Mouse (Mus musculus) heart, adult 2 months (tissue): ENCODE results near the gene Wars2.

Source experiments
- CTCF ChIP-seq: fragments of 200-600 bp; IDR thresholded peaks from 2 replicates; pipeline ENCODE4 v1.8.1; 2022; ENCODE audit warnings: antibody characterized with exemption, mild to moderate bottlenecking, moderate library complexity
- POLR2A ChIP-seq: fragments of 200-500 bp; IDR thresholded peaks from 2 replicates; pipeline ENCODE4 v1.6.1; 2011; ENCODE audit warnings: mild to moderate bottlenecking, low read depth, low read length, control low read depth; ENCODE audit not compliant: insufficient read depth

- TF ChIP-seq POLR2A (no peak), CTCF (no peak)
Observed at GRCm38 (mm10) chr3:99253497-99254451, 112.9 kb downstream of the Wars2 start.
